Mouse (Mus musculus) ES-Bruce4 (cell line): ENCODE results near the gene Afg1l. TPM values are rescaled to one million over a fixed set of nuclear protein-coding genes. Genes with fewer than 3 reads are reported as not detected.

Experiments used
- H3K27ac ChIP-seq: 2 replicates; pipeline ENCODE4 v1.5.1; 2012; ENCODE audit warnings: low read length, inconsistent platforms; ENCODE audit not compliant: insufficient read depth
- H3K27me3 ChIP-seq: 2 replicates; pipeline ENCODE4 v1.6.1; 2012; ENCODE audit warnings: mild to moderate bottlenecking, low read length, inconsistent platforms; ENCODE audit not compliant: control insufficient read depth, poor library complexity, insufficient read depth, severe bottlenecking
- H3K36me3 ChIP-seq: 2 replicates; pipeline ENCODE4 v1.6.1; 2012; ENCODE audit warnings: inconsistent platforms, mild to moderate bottlenecking, low read length, moderate library complexity; ENCODE audit not compliant: control insufficient read depth, poor library complexity, insufficient read depth, severe bottlenecking
- H3K4me1 ChIP-seq: one replicate; pipeline ENCODE4 v1.8.1; 2011; ENCODE audit warnings: low read length; ENCODE audit not compliant: control insufficient read depth, insufficient read depth
- H3K4me3 ChIP-seq: 2 replicates; pipeline ENCODE4 v1.5.1; 2011; ENCODE audit warnings: low read depth, mild to moderate bottlenecking, low read length
- H3K9ac ChIP-seq: 2 replicates; pipeline ENCODE4 v1.6.1; 2012; ENCODE audit warnings: low read depth, mild to moderate bottlenecking, inconsistent platforms; ENCODE audit not compliant: poor library complexity, severe bottlenecking
- H3K9me3 ChIP-seq: replicated peaks from 2 replicates; pipeline ENCODE4 v1.6.1; 2012; ENCODE audit warnings: mild to moderate bottlenecking, low read length, inconsistent platforms; ENCODE audit not compliant: control insufficient read depth, poor library complexity, insufficient read depth, severe bottlenecking
- CTCF ChIP-seq: IDR thresholded peaks from one replicate; pipeline ENCODE4 v1.8.1; 2011; ENCODE audit warnings: low read depth, low read length
- EP300 ChIP-seq: IDR thresholded peaks from 2 replicates; pipeline ENCODE4 v1.6.1; 2011; ENCODE audit warnings: low read depth, low read length; ENCODE audit not compliant: insufficient read depth
- POLR2A ChIP-seq: IDR thresholded peaks from one replicate; pipeline ENCODE4 v1.8.1; 2011; ENCODE audit warnings: low read length; ENCODE audit not compliant: insufficient read depth
- polyA plus RNA-seq: library from polyadenylated mRNA; stranded (reverse); fragments of >200 nt; gene quantifications from 2 replicates; pipeline ENCODE4 v1.2.4, GENCODE M21; 2011; ENCODE audit warnings: low read depth; ENCODE audit not compliant: missing spikeins, insufficient read depth, insufficient read length

The Afg1l gene
- polyA plus RNA-seq, 1 experiment, result 14.2 TPM

- Histone ChIP-seq H3K27ac (no peak overlapping the region), H3K4me3 (no peak overlapping the region), H3K9ac (no peak overlapping the region), H3K27me3 (no peaks in the 10 kb centered on the region), H3K36me3 (no peaks in the 10 kb centered on the region), H3K9me3 (no peaks in the 10 kb centered on the region), H3K4me1 (no peaks in the 10 kb centered on the region)
- no peak for TF ChIP-seq CTCF
- no peak for TF ChIP-seq EP300
- no peak for TF ChIP-seq POLR2A
Observed at GRCm38 (mm10) chr10:42293877-42294276, 184.5 kb downstream of the Afg1l start.

- H3K27me3 ChIP-seq, result no peaks in the 10 kb centered on the region
- TF ChIP-seq CTCF, result peak; percentile 95
- TF ChIP-seq POLR2A, result no peak
- H3K4me3 ChIP-seq, result no peak overlapping the region
- no peak overlapping the region for H3K9ac ChIP-seq
- peaks cover 7% of the 10 kb centered on the region for H3K9me3 ChIP-seq
- H3K36me3 ChIP-seq, result no peaks in the 10 kb centered on the region
- no peaks in the 10 kb centered on the region for H3K4me1 ChIP-seq
- H3K27ac ChIP-seq, result no peak overlapping the region
Observed at GRCm38 (mm10) chr10:42291360-42291759, 187.0 kb downstream of the Afg1l start.

GRCm38 (mm10) chr10:42287666-42288065, 190.7 kb downstream of the Afg1l start:
- H3K9me3 ChIP-seq, result peaks cover 23% of the 10 kb centered on the region
- H3K27me3 ChIP-seq, result no peaks in the 10 kb centered on the region
- H3K4me3 ChIP-seq, result no peak overlapping the region
- H3K4me1 ChIP-seq, result no peaks in the 10 kb centered on the region
- H3K27ac ChIP-seq, result no peak overlapping the region
- no peak overlapping the region for H3K9ac ChIP-seq
- TF ChIP-seq EP300 (no peak), CTCF (no peak), POLR2A (no peak)
- no peaks in the 10 kb centered on the region for H3K36me3 ChIP-seq

- TF ChIP-seq POLR2A (no peak), EP300 (no peak), CTCF (no peak)
- Histone ChIP-seq H3K9me3 (no peaks in the 10 kb centered on the region), H3K27ac (peak overlapping the region; percentile 10; the same call in 1 of the 2 replicates), H3K9ac (peak overlapping the region; percentile 44), H3K4me3 (peak overlapping the region; percentile 91), H3K36me3 (no peaks in the 10 kb centered on the region; the same call in 1 of the 2 replicates), H3K4me1 (no peaks in the 10 kb centered on the region), H3K27me3 (no peaks in the 10 kb centered on the region)
Observed at GRCm38 (mm10) chr10:42278307-42278850, 200.0 kb downstream of the Afg1l start.

GRCm38 (mm10) chr10:42277476-42278306, 200.7 kb downstream of the Afg1l start:
- TF ChIP-seq POLR2A (peak; percentile 20), EP300 (peak; percentile 71; the same call in 1 of the 2 replicates), CTCF (no peak)
- H3K27me3 ChIP-seq, result no peaks in the 10 kb centered on the region
- peak overlapping the region; percentile 76 for H3K27ac ChIP-seq
- H3K4me3 ChIP-seq, result peak overlapping the region; percentile 91
- H3K36me3 ChIP-seq, result no peaks in the 10 kb centered on the region; the same call in 1 of the 2 replicates
- H3K9ac ChIP-seq, result peak overlapping the region; percentile 93
- H3K9me3 ChIP-seq, result no peaks in the 10 kb centered on the region
- H3K4me1 ChIP-seq, result no peaks in the 10 kb centered on the region
